Mouse (Mus musculus) frontal cortex, postnatal 14 days (tissue): Measurements from ENCODE around the gene Sema6c.

ENCODE experiments used
- DNase-seq, 2 experiments: peaks; one replicate each; pipeline ENCODE4 v3.0.0; 2022; ENCODE audit warnings: low spot score in 2 of 2

Gene Sema6c

GRCm38 (mm10) chr3:95142617-95143011, 17.6 kb upstream of the Sema6c start:
- DNase-seq: peak; percentile 60 to 85

GRCm38 (mm10) chr3:95147924-95148323, 12.3 kb upstream of the Sema6c start:
- no peak for DNase-seq

GRCm38 (mm10) chr3:95153874-95154273, 6.4 kb upstream of the Sema6c start:
- DNase-seq: no peak

- no peak for DNase-seq
These were observed 708 bp upstream of the Sema6c start for GRCm38 (mm10) chr3:95159511-95159986.

GRCm38 (mm10) chr3:95161041-95161551, 839 bp downstream of the Sema6c start:
- no peak for DNase-seq

DNA sequence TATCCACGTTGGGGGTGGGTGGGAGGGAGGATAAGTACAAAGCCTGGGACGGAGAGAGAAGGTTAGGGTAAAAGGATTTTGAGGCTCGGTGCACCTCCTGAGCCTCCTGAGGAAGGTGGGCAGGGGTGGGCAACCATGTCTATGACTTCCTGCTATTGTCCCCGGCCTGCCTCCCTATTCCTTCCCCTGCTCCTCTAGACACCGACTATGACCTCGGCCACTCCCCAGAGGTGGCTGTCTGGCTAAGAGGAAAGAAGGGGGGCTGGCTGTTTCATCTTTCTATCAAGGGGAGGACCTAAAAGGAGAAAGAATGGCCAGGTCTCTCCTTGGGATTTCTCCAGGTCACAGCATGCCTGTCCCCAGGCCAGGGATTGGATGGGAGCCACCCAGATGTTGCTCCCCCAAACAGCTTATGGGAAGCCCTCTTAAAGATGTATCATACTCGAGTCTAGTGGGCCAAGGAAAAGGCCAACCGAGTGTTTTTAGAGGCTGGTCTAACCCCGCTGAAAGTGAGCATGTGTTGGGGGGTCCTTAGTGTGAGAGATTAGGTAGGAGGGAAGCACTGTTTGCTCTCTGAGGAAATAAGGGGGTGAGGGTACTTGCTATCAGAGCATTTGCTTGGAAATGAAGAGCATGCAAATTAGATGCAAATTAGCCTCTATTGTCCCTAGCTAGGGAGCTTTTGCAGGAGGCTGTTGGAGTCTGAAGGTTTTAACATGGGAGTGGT, 1.5 kb downstream of the Sema6c start:
- no peak for DNase-seq

DNA sequence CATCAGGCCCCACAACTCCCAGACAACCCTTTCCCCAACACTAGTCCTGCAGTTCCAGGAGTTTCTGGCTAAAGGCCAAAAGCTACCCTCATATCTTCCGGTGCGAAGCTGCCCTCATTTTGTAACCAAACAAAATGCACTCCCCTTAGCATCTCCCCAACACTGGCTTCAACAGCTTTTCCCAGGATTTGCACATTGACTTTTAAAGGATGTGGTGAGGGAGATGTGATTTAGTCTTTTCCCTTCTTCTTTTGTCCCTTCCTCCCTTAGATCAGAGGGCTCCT, 2.0 kb downstream of the Sema6c start:
- no peak for DNase-seq

DNA sequence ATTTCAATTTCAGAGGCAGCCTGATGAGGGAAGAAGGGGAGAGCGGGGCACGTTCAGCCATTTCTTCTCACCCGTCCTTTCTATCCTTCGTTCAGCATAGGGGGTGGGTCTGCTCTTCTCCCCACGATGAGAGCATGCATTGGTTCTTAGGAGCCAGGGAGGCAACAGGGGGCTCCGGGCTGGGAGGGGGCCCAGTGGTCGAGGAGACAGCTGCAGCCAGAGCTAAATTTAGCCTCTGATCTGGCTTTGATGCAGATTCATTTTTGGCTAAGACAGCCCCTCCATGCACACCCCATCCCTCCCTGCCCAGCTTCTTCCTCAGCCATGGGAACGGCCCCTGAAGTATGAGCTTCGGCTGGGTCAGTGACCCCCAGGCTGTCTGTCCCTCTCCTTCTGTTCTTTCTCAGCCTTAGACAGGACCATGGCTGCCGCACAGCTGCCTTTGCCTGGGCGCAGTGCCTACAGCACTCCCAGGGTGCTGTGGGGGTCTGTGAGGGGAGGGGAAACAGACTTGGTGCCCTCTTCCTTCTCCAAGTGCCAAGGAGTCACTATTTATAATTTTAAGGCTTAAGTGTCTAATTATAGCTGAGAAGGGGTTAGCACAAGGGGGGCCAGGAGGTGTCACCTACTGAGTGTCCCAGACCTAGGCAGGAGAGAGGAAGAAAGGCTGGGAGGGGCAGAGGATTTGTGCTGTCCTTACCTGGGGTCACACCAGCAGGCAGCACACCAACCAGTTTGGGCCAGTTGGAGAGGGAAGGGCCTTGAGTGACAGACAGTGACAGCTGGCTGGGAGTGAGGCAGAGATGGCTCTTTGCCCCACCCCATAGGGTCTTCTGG, 3.4 kb downstream of the Sema6c start:
- no peak for DNase-seq

DNA sequence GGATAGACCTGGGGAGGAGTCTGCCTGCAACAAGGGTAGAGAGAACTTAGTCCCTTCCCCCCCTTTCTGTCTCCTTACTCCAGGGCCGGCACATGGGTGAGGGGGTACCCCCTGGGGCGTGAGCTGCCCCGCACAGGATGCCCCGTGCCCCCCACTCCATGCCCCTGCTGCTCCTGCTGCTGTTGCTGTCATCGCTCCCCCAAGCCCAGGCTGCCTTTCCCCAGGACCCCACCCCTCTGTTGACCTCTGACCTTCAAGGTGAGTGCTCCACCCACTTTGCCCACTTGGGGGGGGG, 3.9 kb downstream of the Sema6c start:
- no peak for DNase-seq

DNA sequence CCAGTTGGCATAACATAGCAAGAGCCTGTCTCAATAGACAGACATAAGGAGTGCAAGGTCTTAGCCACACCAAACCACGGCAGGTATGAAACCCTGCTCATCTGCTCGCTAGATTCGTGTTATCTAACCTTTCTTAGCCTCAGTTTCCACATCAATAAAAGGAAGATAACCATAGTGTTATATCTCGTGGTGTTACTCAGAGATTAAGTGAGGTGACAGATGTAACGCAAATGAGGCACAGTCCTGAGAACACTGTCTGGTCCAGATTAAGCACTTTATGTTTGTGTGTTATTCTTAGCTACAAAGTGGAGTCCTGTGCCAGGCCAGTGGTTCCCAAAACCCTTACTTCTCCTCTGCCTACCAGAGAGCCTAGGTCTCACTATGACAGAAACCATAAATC, 4.6 kb downstream of the Sema6c start:
- DNase-seq: no peak

DNA sequence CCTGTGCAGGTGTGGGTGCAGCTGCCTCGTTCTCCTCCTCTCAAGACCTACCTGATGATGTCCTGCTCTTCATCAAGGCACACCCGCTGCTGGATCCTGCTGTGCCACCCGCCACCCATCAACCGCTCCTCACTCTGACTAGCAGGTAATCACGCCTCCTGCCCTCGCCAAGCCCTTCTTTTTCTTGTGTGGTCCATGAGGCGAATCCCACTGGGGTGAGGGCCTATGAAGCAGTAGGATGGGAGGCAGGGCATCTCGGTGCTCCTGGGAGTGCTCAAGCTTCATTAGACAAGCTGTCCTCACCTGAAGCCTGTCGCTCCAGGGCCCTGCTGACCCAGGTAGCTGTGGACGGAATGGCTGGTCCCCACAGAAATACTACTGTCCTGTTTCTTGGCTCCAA, 9.7 kb downstream of the Sema6c start:
- no peak for DNase-seq

- no peak for DNase-seq
These were observed 10.8 kb downstream of the Sema6c start for GRCm38 (mm10) chr3:95171105-95171504.

DNA sequence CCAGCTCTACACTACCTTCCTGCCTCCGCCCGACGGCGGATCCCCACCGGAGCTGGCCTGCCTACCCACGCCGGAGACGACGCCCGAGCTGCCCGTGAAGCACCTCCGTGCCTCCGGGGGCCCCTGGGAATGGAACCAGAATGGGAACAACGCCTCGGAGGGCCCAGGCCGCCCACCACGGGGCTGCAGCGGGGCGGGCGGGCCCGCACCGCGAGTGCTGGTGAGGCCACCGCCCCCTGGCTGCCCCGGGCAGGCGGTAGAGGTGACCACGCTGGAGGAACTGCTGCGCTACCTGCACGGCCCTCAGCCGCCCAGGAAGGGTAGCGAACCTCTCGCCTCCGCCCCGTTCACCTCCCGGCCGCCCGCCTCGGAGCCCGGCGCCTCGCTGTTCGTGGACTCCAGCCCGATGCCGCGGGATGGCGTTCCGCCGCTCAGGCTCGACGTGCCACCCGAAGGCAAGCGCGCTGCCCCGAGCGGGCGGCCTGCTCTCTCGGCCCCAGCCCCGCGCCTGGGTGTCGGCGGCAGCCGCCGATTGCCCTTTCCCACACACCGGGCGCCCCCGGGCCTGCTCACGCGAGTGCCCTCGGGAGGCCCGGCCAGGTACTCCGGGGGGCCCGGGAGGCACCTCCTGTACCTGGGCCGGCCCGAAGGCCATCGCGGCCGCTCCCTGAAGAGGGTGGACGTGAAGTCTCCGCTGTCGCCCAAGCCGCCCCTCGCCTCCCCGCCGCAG, 12.4 kb downstream of the Sema6c start:
- no peak for DNase-seq

- no peak for DNase-seq
These were observed 13.1 kb downstream of the Sema6c start for GRCm38 (mm10) chr3:95173256-95173949.

GRCm38 (mm10) chr3:95174011-95174592, 13.8 kb downstream of the Sema6c start:
- DNase-seq: peak; percentile 67 to 79

DNA sequence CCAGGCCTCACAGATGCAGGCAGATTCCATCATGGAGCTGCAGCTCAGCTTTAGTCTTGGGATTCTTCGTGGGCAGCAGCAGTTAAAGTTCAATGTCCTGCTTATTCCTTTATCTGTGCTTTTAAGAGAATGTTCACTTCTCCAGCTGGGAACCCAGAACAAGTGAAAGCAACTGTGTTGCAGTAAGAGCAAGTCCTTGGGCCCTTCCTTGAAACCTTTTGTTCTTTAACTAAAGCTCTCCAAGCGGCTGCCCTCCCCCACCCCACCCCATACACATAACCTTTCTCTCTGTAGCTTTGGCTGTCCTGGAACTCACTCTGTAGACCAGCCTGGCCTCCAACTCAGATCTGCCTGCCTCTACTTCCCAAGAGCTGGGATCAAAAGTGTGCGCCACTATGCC, 16.2 kb downstream of the Sema6c start:
- no peak for DNase-seq

- no peak for DNase-seq
These were observed 17.3 kb downstream of the Sema6c start for GRCm38 (mm10) chr3:95177583-95177982.

DNA sequence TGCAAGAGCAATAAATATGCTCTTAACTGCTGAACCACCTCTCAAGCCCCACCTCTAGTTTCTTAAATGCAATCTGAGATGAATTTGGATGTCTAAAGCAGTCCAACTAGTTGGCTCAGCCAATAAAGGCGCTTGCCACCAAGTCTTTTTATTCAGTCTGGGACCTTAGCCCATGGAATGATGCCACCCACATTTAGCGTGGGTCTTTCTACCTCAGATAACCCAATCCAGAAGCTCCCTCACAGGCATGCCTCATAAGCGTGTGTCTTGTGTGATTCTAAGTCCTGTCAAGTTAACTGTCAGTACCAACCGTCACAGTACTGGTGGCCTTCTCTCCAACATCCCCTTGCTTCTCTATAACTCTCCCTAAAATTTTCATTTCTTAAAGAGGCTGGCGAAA, 18.7 kb downstream of the Sema6c start:
- no peak for DNase-seq

GRCm38 (mm10) chr3:95179890-95180289, 19.6 kb downstream of the Sema6c start:
- DNase-seq: no peak

- DNase-seq: no peak
These were observed 21.6 kb downstream of the Sema6c start for GRCm38 (mm10) chr3:95181841-95182240.

GRCm38 (mm10) chr3:95184796-95185577, 24.7 kb downstream of the Sema6c start:
- DNase-seq: no peak
